Mouse (Mus musculus) stomach, embryonic 14.5 days (tissue): ENCODE measurements around the gene Camkk1. TPM values are rescaled to one million over a fixed set of nuclear protein-coding genes. Genes with fewer than 3 reads are reported as not detected.

ENCODE experiments used
- ATAC-seq: fragments of 200-750 bp; cut with Nextera tagmentation; 2 replicates; pipeline ENCODE4 v1.8.0; 2017; ENCODE audit warnings: low read depth, moderate TSS enrichment; ENCODE audit not compliant: insufficient number of reproducible peaks, insufficient read depth, low FRiP score
- H3K27ac ChIP-seq: fragments of 300-500 bp; sonication (generic); 2 replicates; pipeline ENCODE4 v1.5.1; 2014; ENCODE audit warnings: mild to moderate bottlenecking, low read length, moderate library complexity, mixed read lengths
- H3K27me3 ChIP-seq: fragments of 300-500 bp; sonication (generic); 2 replicates; pipeline ENCODE4 v1.6.1; 2014; ENCODE audit warnings: low read length, control low read depth, mixed read lengths; ENCODE audit not compliant: control insufficient read depth, insufficient read depth
- H3K36me3 ChIP-seq: fragments of 300-500 bp; sonication (generic); 2 replicates; pipeline ENCODE4 v1.6.1; 2014; ENCODE audit warnings: mild to moderate bottlenecking, control low read depth, low read length, moderate library complexity, mixed read lengths; ENCODE audit not compliant: control insufficient read depth, insufficient read depth
- H3K4me1 ChIP-seq: fragments of 300-500 bp; sonication (generic); 2 replicates; pipeline ENCODE4 v1.6.1; 2014; ENCODE audit warnings: low read length, control low read depth, mixed read lengths; ENCODE audit not compliant: control insufficient read depth, insufficient read depth
- H3K4me2 ChIP-seq: fragments of 300-500 bp; sonication (generic); replicated peaks from 2 replicates; pipeline ENCODE4 v1.6.1; 2014; ENCODE audit warnings: low read depth, low read length, control low read depth
- H3K4me3 ChIP-seq: fragments of 300-500 bp; sonication (generic); 2 replicates; pipeline ENCODE4 v1.5.1; 2014; ENCODE audit warnings: low read depth, low read length, control low read depth
- H3K9ac ChIP-seq: fragments of 300-500 bp; sonication (generic); replicated peaks from 2 replicates; pipeline ENCODE4 v1.6.1; 2014; ENCODE audit warnings: low read depth, mild to moderate bottlenecking, control low read depth, low read length, moderate library complexity, mixed read lengths
- H3K9me3 ChIP-seq: fragments of 300-500 bp; sonication (generic); 2 replicates; pipeline ENCODE4 v1.6.1; 2016; ENCODE audit warnings: low read depth, low read length, control low read depth; ENCODE audit not compliant: control insufficient read depth
- WGBS: fragments of 180-500 bp; shearing (Covaris S2); extraction: QIAGEN DNeasy Blood & Tissue Kit; methylation state at CpG from one replicate; pipeline ENCODE4 v1.1.7; 2014; 5-methylcytosine and 5-hydroxymethylcytosine counted together
- polyA plus RNA-seq: library from polyadenylated mRNA; unstranded; fragments of >200 nt; fragmentation: Nextera tagmentation; extraction: Ambion mirVana; gene quantifications from 2 replicates; pipeline ENCODE4 v1.2.1, GENCODE M21; 2014

Gene Camkk1
- polyA plus RNA-seq, 1 experiment from 2014 or later: 5.0 TPM

DNA sequence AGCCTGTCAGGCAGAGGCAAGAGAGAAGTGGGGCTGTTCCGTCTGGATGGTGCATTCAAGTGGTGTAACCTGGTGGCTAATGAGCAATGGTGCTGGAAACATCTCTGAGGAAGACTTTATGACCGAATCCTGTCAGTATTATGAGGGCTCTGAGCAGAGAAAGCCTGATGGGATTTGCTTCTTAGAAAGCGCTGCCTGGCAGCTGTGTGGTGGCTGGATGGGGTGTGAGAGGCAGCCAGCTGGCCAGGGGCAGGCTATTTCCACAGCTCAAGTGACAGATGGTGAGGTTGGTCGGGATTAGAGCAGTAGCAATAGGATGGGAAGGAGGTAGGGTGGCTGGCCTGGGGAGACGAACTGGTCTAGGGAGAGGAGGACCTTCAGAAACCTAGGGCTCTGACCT is 12.7 kb downstream of the Camkk1 start:
- peaks cover 1% of the 10 kb centered on the region; the same call in 1 of the 2 replicates for H3K36me3 ChIP-seq
- no peaks in the 10 kb centered on the region for H3K27me3 ChIP-seq
- H3K9ac ChIP-seq: no peak overlapping the region
- no peak overlapping the region for H3K4me3 ChIP-seq
- H3K4me1 ChIP-seq: 0 out of 2 replicates have a peak, but pooled peaks cover 4% of the 10 kb centered on the region
- H3K9me3 ChIP-seq: no peaks in the 10 kb centered on the region
- H3K4me2 ChIP-seq: peak overlapping the region; percentile 57; the same call in 1 of the 2 replicates
- no peak for ATAC-seq
- H3K27ac ChIP-seq: peak overlapping the region; percentile 74
- WGBS: 66% methylated on average over 5 of the region's 5 CpGs

- no peaks in the 10 kb centered on the region for H3K27me3 ChIP-seq
- H3K4me3 ChIP-seq: no peak overlapping the region
- H3K27ac ChIP-seq: no peak overlapping the region
- H3K4me1 ChIP-seq: 0 out of 2 replicates have a peak, but pooled peaks cover 3% of the 10 kb centered on the region
- H3K36me3 ChIP-seq: peaks cover 2% of the 10 kb centered on the region; the same call in 1 of the 2 replicates
- WGBS: 79% methylated on average over 7 of the region's 7 CpGs
- no peak overlapping the region for H3K9ac ChIP-seq
- H3K4me2 ChIP-seq: no peak overlapping the region
- no peak for ATAC-seq
- H3K9me3 ChIP-seq: no peaks in the 10 kb centered on the region
These were observed 17.3 kb downstream of the Camkk1 start for GRCm38 (mm10) chr11:73036077-73036476.

DNA sequence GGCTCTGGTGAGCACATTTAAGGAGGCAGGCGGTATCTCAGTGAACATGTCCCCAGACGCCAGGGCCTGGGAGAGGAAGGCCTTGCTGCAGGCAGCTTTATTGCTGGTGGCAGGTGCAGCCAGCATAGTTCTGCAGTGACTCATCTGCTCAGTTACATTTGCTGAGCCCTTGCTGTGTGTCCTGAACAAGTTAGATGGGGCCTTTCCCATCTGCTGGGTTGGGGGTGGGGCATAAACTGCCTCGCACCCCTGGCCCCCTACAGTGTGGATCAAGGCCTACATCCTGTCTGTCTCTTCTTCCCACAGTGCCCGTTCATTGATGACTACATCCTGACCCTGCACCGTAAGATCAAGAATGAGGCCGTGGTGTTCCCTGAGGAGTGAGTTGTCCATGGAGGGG is 18.1 kb downstream of the Camkk1 start:
- H3K27ac ChIP-seq: no peak overlapping the region
- 60% methylated on average over 6 of the region's 6 CpGs for WGBS
- ATAC-seq: peak; percentile 39; the same call in 1 of the 2 replicates

DNA sequence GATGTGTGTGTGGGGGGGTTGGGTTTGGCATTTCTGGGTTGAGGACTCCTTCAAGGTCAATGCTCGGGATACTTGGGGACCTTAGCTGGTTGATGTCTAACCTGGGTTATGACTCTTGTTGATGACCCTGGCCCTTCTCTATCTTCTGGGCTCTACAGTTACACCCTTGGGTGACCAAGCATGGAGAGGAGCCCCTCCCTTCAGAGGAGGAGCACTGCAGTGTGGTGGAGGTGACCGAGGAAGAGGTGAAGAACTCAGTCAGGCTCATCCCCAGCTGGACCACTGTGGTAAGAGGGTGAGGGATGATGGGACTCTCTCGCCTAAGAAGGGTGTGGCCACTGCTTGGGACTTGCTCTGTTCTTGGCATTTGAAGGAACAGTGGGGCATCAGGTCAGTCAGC is 18.9 kb downstream of the Camkk1 start:
- 81% methylated on average over 3 of the region's 3 CpGs for WGBS
- H3K4me2 ChIP-seq: no peak overlapping the region
- H3K36me3 ChIP-seq: peaks cover 2% of the 10 kb centered on the region; the same call in 1 of the 2 replicates
- H3K4me1 ChIP-seq: no peaks in the 10 kb centered on the region
- ATAC-seq: no peak
- H3K9ac ChIP-seq: no peak overlapping the region
- no peaks in the 10 kb centered on the region for H3K9me3 ChIP-seq
- no peak overlapping the region for H3K27ac ChIP-seq
- no peaks in the 10 kb centered on the region for H3K27me3 ChIP-seq
- no peak overlapping the region for H3K4me3 ChIP-seq

More for the DNA sequence above, 18.1 kb downstream of the Camkk1 start:
- no peak overlapping the region for H3K4me2 ChIP-seq
- no peaks in the 10 kb centered on the region for H3K27me3 ChIP-seq
- no peaks in the 10 kb centered on the region for H3K4me1 ChIP-seq
- peaks cover 2% of the 10 kb centered on the region; the same call in 1 of the 2 replicates for H3K36me3 ChIP-seq
- H3K9ac ChIP-seq: no peak overlapping the region
- no peak overlapping the region for H3K4me3 ChIP-seq
- no peaks in the 10 kb centered on the region for H3K9me3 ChIP-seq

DNA sequence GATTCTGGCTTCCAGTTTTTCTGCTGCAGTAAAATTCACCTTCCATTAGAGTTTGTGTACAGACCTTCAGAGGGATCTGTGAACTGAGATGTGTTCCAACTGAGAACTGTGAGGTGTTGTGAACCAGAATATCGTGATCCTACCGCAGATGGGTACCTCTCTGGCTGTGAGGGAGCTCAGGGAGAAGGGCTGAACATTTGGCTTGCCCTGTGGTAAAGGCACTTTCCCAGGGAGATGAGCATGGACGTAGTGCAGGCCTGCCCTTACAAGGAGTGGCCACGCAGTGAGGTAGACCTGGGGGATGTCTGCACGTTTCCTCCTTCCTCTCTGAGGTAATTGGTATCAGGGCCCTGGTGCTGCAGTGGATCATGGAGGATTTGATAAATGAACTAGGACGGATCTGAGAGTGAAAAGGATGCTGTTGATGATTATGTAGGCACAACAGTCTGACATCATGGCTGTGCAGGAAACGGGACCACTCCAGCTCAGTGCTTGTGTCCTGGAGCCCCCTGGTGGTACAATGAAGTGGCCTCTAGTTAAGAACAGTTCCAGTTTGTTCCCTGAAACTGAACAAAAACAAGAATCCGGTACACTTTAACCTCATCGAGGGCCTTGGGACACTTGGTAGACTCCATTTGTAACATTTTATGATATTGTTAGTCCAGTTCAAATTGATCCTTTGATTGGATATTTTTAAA is 20.4 kb downstream of the Camkk1 start:
- no peak overlapping the region for H3K9ac ChIP-seq
- no peaks in the 10 kb centered on the region for H3K9me3 ChIP-seq
- H3K4me3 ChIP-seq: no peak overlapping the region
- no peak overlapping the region for H3K27ac ChIP-seq
- H3K4me1 ChIP-seq: no peaks in the 10 kb centered on the region
- WGBS: 57% methylated on average over 9 of the region's 9 CpGs
- ATAC-seq: peak; percentile 66
- peaks cover 2% of the 10 kb centered on the region; the same call in 1 of the 2 replicates for H3K36me3 ChIP-seq
- no peak overlapping the region for H3K4me2 ChIP-seq
- H3K27me3 ChIP-seq: no peaks in the 10 kb centered on the region

GRCm38 (mm10) chr11:73044229-73044755 is 25.5 kb downstream of the Camkk1 start:
- no peak overlapping the region for H3K9ac ChIP-seq
- H3K4me2 ChIP-seq: no peak overlapping the region
- peaks cover 8% of the 10 kb centered on the region for H3K4me1 ChIP-seq
- WGBS: 23% methylated on average over 6 of the region's 6 CpGs
- ATAC-seq: no peak
- H3K9me3 ChIP-seq: no peaks in the 10 kb centered on the region
- no peaks in the 10 kb centered on the region for H3K27me3 ChIP-seq
- no peak overlapping the region for H3K4me3 ChIP-seq
- H3K36me3 ChIP-seq: no peaks in the 10 kb centered on the region
- H3K27ac ChIP-seq: no peak overlapping the region

GRCm38 (mm10) chr11:73044789-73045188 is 26.0 kb downstream of the Camkk1 start:
- Histone ChIP-seq H3K9ac (no peak overlapping the region), H3K4me1 (peaks cover 12% of the 10 kb centered on the region), H3K4me3 (no peak overlapping the region), H3K4me2 (no peak overlapping the region), H3K9me3 (no peaks in the 10 kb centered on the region), H3K36me3 (no peaks in the 10 kb centered on the region), H3K27ac (no peak overlapping the region), H3K27me3 (no peaks in the 10 kb centered on the region)
- WGBS: 71% methylated on average over 4 of the region's 4 CpGs
- no peak for ATAC-seq

DNA sequence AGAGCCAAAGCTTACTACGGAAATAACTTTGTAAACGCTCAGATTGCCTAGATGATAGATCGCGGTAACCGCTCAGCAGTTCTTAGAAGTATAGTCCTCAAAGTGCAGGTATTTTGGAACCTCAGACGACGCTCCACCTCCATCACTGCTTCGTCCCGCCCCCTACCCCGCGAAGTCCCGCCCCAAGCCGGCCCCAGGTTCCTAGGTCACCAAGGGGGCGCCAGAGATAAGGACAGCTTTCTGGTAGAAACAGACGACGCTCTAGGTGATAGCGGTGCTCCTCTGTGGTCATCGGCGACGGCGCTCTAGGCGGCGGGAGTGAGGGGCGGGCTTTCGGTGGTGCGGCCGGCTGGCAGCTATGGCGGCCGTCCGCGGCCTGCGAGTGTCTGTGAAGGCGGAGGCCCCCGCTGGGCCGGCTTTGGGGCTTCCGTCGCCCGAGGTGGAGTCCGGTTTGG is 28.8 kb downstream of the Camkk1 start, which contains the start of gene Ncbp3:
Gene Ncbp3, plus strand, starts transcription at position 242 of the 455 bp plus-strand sequence.
- H3K4me3 ChIP-seq: peak within 1 kb of the TSS; percentile 92
- peak; percentile 95 for ATAC-seq
- peaks cover 7% of the 10 kb centered on the region for H3K36me3 ChIP-seq
- WGBS: under 1% methylated on average over 39 of the region's 39 CpGs
- H3K9ac ChIP-seq: peak within 1 kb of the TSS; percentile 95
- H3K27me3 ChIP-seq: no peaks in the 10 kb centered on the region
- peaks cover 12% of the 10 kb centered on the region for H3K4me1 ChIP-seq
- H3K27ac ChIP-seq: peak within 1 kb of the TSS; percentile 92
- H3K4me2 ChIP-seq: peak within 1 kb of the TSS; percentile 79
- no peaks in the 10 kb centered on the region for H3K9me3 ChIP-seq
